Mouse (Mus musculus): Measurements from ENCODE around the gene Lrrc47. TPM values are rescaled to one million over a fixed set of nuclear protein-coding genes. Genes with fewer than 3 reads are reported as not detected.
A peak's percentile ranks its signal among the peaks of the same experiment; 100 is the strongest.

The Lrrc47 gene
- polyA plus RNA-seq (2012; rRNA removed): 40.2 and 48.2 TPM in 2 replicates

DNA sequence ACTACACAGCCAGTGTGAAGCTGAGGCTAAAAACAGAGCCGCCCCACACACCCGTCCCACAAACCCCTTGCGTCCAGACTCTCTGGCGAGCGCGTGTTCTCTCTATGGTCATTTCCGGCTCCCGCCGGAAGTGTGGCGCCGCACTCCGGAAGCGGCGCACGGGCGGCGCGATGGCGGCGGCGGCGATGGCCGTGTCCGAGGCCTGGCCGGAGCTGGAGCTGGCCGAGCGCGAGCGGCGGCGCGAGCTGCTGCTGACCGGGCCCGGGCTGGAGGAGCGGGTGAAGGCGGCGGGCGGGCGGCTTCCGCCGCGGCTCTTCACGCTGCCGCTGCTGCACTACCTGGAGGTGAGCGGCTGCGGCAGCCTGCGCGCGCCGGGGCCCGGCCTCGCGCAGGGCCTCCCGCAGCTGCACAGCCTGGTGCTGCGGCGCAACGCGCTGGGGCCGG, at the start of gene Lrrc47:
Gene Lrrc47, plus strand, starts transcription at position 86 of the 444 bp plus-strand sequence.
- 1% methylated on average over 59 of the region's 59 CpGs for WGBS
- TF ChIP-seq POLR2A (IDR thresholded peaks at IDR 0.05; ENCODE audit: low read depth, low read length) (no peak), CTCF (conservative IDR thresholded peaks at IDR 0.05; ENCODE audit: insufficient read depth, insufficient read length, low read depth, low read length) (no peak)
- H3K4me3 ChIP-seq (ENCODE audit: insufficient read depth, low read depth, low read length): peak within 1 kb of the TSS; percentile 74
- no peaks in the 10 kb centered on the region for H3K27me3 ChIP-seq (replicated peaks; ENCODE audit: control insufficient read depth, insufficient read depth, low read length)
- H3K4me1 ChIP-seq (ENCODE audit: control insufficient read depth, insufficient read depth, low read length): peaks cover 8% of the 10 kb centered on the region; the same call in 1 of the 2 replicates
- H3K36me3 ChIP-seq (ENCODE audit: control insufficient read depth, insufficient read depth, low read length): no peaks in the 10 kb centered on the region
- peak; percentile 91 for DNase-seq
- peak within 1 kb of the TSS; percentile 41 for H3K27ac ChIP-seq (ENCODE audit: insufficient read depth, low read depth, low read length)

DNA sequence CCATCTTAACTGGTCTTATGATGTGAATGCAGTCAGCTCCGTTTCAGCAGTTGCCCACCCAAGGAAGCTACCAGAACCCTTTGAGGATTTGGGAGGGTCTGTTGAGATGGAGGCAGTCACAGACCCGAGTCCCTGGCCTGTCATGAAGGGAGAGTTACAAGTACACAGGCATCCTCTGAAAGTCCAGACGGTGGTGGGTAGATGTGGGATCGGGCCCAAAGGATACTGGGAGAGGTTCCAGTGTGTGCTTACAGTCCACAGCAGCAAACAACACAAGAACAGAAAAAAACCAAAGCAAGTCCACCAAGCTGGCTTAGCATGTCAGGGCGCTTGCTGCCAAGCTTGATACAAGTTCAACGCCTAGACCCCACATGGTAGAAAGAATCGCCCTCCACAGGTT, 48.9 kb upstream of the Lrrc47 start:
- Histone ChIP-seq H3K27ac (ENCODE audit: insufficient read depth, low read depth, low read length) (no peak overlapping the region), H3K36me3 (ENCODE audit: control insufficient read depth, insufficient read depth, low read length) (no peaks in the 10 kb centered on the region), H3K27me3 (replicated peaks; ENCODE audit: control insufficient read depth, insufficient read depth, low read length) (no peaks in the 10 kb centered on the region), H3K4me1 (ENCODE audit: control insufficient read depth, insufficient read depth, low read length) (no peaks in the 10 kb centered on the region; the same call in 1 of the 2 replicates), H3K4me3 (ENCODE audit: insufficient read depth, low read depth, low read length) (no peak overlapping the region)
- DNase-seq: no peak
- TF ChIP-seq POLR2A (IDR thresholded peaks at IDR 0.05; ENCODE audit: low read depth, low read length) (no peak), CTCF (conservative IDR thresholded peaks at IDR 0.05; ENCODE audit: insufficient read depth, insufficient read length, low read depth, low read length) (no peak)
- WGBS: 83% methylated on average over 7 of the region's 7 CpGs

- no peaks in the 10 kb centered on the region for H3K4me1 ChIP-seq (ENCODE audit: control insufficient read depth, insufficient read depth, low read length)
- WGBS: 90% methylated on average over 5 of the region's 5 CpGs
- TF ChIP-seq POLR2A (IDR thresholded peaks at IDR 0.05; ENCODE audit: low read depth, low read length) (no peak), CTCF (conservative IDR thresholded peaks at IDR 0.05; ENCODE audit: insufficient read depth, insufficient read length, low read depth, low read length) (no peak)
- H3K4me3 ChIP-seq (ENCODE audit: insufficient read depth, low read depth, low read length): no peak overlapping the region
- H3K27me3 ChIP-seq (replicated peaks; ENCODE audit: control insufficient read depth, insufficient read depth, low read length): no peaks in the 10 kb centered on the region
- H3K27ac ChIP-seq (ENCODE audit: insufficient read depth, low read depth, low read length): no peak overlapping the region
- no peak for DNase-seq
- H3K36me3 ChIP-seq (ENCODE audit: control insufficient read depth, insufficient read depth, low read length): no peaks in the 10 kb centered on the region
Measured at GRCm38 (mm10) chr4:153966651-153967050, 44.9 kb upstream of the Lrrc47 start.

DNA sequence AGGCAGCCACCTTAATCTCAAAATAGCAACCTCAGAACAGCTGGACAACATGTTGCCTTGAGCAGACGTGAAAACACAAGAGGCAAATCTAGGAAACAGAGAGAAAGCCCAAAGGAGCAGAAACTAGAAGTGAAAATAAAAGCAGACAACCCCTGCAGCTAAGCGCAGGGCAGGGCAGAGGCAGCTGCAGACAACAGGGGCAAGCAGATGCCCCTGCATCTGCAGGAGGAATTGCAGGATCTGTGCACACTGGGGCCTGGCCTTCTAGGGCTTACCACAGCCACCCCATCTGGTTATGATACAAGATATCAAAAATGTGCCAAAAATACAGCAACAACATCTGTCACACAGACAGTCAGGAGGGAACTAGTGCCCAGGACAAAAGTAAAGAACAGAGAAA, 44.0 kb upstream of the Lrrc47 start:
- Histone ChIP-seq H3K27ac (ENCODE audit: insufficient read depth, low read depth, low read length) (no peak overlapping the region), H3K36me3 (ENCODE audit: control insufficient read depth, insufficient read depth, low read length) (no peaks in the 10 kb centered on the region), H3K4me1 (ENCODE audit: control insufficient read depth, insufficient read depth, low read length) (no peaks in the 10 kb centered on the region), H3K27me3 (replicated peaks; ENCODE audit: control insufficient read depth, insufficient read depth, low read length) (no peaks in the 10 kb centered on the region), H3K4me3 (ENCODE audit: insufficient read depth, low read depth, low read length) (no peak overlapping the region)
- TF ChIP-seq POLR2A (IDR thresholded peaks at IDR 0.05; ENCODE audit: low read depth, low read length) (no peak), CTCF (conservative IDR thresholded peaks at IDR 0.05; ENCODE audit: insufficient read depth, insufficient read length, low read depth, low read length) (no peak)
- 89% methylated on average over 2 of the region's 2 CpGs for whole genome bisulfite sequencing
- no peak for DNase-seq

DNA sequence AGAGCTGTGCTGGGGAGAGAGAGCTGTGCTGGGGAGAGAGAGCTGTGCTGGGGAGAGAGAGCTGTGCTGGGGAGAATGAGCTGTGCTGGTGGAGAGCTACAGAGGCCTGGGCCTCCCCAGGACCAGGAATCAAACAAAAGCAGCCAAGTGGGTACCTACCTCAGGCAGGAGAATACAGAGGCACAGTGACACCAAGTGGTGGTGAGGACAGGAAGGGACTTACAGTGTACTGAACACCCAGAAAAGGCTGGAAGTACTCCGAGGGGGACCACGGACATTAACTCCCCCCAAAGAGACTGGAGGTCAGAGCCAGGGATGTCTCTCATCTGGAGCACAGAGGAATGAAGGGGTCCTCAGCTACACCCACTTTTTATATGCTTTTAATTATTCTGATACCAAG, 43.5 kb upstream of the Lrrc47 start:
- H3K4me3 ChIP-seq (ENCODE audit: insufficient read depth, low read depth, low read length): no peak overlapping the region
- WGBS: 79% methylated on average over 2 of the region's 2 CpGs
- DNase-seq: no peak
- TF ChIP-seq CTCF (conservative IDR thresholded peaks at IDR 0.05; ENCODE audit: insufficient read depth, insufficient read length, low read depth, low read length) (no peak), POLR2A (IDR thresholded peaks at IDR 0.05; ENCODE audit: low read depth, low read length) (no peak)
- H3K27me3 ChIP-seq (replicated peaks; ENCODE audit: control insufficient read depth, insufficient read depth, low read length): no peaks in the 10 kb centered on the region
- H3K27ac ChIP-seq (ENCODE audit: insufficient read depth, low read depth, low read length): no peak overlapping the region
- H3K4me1 ChIP-seq (ENCODE audit: control insufficient read depth, insufficient read depth, low read length): no peaks in the 10 kb centered on the region
- no peaks in the 10 kb centered on the region for H3K36me3 ChIP-seq (ENCODE audit: control insufficient read depth, insufficient read depth, low read length)

DNA sequence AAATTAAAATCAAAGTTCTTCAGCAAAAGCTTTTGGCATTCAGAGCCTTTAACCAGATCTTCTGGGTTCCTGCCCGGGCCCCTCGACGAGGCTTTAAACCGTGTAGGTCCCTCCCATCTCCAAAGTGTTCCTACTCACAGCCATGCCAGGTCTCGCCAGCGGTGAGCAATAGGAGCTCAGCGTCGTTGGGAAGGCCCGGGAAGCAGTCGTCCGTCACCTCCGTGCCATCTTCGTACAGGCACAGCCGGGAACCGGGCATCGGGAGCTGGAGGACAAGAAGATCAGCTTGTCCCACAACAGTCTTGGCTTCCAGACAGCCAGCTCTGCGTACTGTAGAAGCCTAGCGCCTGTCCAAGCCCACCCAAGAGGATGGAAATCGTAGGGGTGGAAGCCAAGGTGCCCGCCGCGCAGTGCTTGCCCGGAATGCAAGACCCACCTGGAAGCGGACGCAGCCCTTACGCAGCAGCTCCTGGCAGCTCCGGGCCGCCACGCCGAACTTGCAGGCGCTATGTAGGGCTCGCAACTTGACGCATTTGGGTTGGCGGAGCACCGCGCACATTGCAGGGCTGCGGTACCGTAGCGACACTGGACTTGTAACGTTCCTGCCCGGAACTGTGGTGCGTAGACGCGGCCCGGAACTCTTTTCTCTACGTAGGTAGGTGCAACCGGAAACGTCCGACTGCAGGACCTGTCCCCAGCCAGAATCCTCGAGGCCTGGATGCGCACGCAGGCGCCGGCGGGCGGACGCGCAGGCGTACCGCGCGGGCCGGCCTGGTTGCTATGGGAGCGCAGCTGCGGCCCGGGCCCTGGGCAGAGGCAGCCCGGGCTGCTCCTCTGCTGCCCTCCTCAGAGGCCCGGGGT, 36.9 kb upstream of the Lrrc47 start, which contains the start of the genes Dffb and Cep104:
Gene Dffb, minus strand, starts transcription at position 696 of the 861 bp plus-strand sequence.
Gene Cep104, plus strand, starts transcription at position 764 of the 861 bp plus-strand sequence.
- no peaks in the 10 kb centered on the region for H3K27me3 ChIP-seq (replicated peaks; ENCODE audit: control insufficient read depth, insufficient read depth, low read length)
- DNase-seq: peak; percentile 97
- H3K36me3 ChIP-seq (ENCODE audit: control insufficient read depth, insufficient read depth, low read length): no peaks in the 10 kb centered on the region
- H3K4me1 ChIP-seq (ENCODE audit: control insufficient read depth, insufficient read depth, low read length): no peaks in the 10 kb centered on the region
- WGBS: under 1% methylated on average over 68 of the region's 68 CpGs
- TF ChIP-seq POLR2A (IDR thresholded peaks at IDR 0.05; ENCODE audit: low read depth, low read length): peak; percentile 38
- TF ChIP-seq CTCF (conservative IDR thresholded peaks at IDR 0.05; ENCODE audit: insufficient read depth, insufficient read length, low read depth, low read length): no peak
- H3K27ac ChIP-seq (ENCODE audit: insufficient read depth, low read depth, low read length): peak within 1 kb of the TSS; percentile 45
- H3K4me3 ChIP-seq (ENCODE audit: insufficient read depth, low read depth, low read length): peak within 1 kb of the TSS; percentile 71

GRCm38 (mm10) chr4:153975292-153975662, 36.3 kb upstream of the Lrrc47 start:
- Histone ChIP-seq H3K36me3 (ENCODE audit: control insufficient read depth, insufficient read depth, low read length) (no peaks in the 10 kb centered on the region), H3K27ac (ENCODE audit: insufficient read depth, low read depth, low read length) (no peak overlapping the region), H3K4me1 (ENCODE audit: control insufficient read depth, insufficient read depth, low read length) (no peaks in the 10 kb centered on the region), H3K4me3 (ENCODE audit: insufficient read depth, low read depth, low read length) (peak overlapping the region; percentile 71), H3K27me3 (replicated peaks; ENCODE audit: control insufficient read depth, insufficient read depth, low read length) (no peaks in the 10 kb centered on the region)
- no peak for TF ChIP-seq POLR2A (IDR thresholded peaks at IDR 0.05; ENCODE audit: low read depth, low read length)
- TF ChIP-seq CTCF (conservative IDR thresholded peaks at IDR 0.05; ENCODE audit: insufficient read depth, insufficient read length, low read depth, low read length): no peak
- DNase-seq: no peak
- WGBS: under 1% methylated on average over 33 of the region's 33 CpGs

Data from kidney, adult 2 months (tissue).